Mouse (Mus musculus) mouse trophoblast stem cell (cell line): ENCODE measurements around the gene Sox10.

Experiments
- in situ Hi-C, 2 experiments: fragments of 300-500 bp; cut with MseI, MboI; formaldehyde crosslinking; loops; 2 replicates in 1 of 2; 3 replicates in 1 of 2; pipeline ENCODE4 v1.15.1; 2025

Sox10 gene

GRCm38 (mm10) chr15:79123751-79124150 lies 41.3 kb downstream of the Sox10 start:
- in situ Hi-C loops, result no loop called here

DNA sequence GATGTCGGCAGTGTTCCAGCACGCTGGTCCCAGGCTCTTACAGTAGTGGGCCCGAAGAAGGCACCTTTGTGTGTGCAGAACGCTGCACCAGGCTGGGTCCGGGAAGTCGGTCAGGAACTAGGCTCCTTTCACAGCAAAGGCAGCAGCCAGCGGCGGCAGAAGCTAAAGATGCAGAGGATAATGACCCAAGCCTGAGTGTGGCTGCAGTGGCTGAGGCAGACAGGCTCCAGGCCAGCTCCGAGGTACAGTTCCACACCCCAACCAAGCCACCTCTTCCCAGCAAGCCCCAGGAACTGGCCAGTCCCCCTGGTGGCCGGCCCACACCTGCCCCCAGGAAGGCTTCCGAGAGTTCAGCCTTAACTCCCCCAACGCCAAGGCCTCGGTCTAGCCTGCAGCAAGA lies 42.5 kb downstream of the Sox10 start:
- in situ Hi-C loops, result no loop called here

- in situ Hi-C loops, result no loop called here
Observed at GRCm38 (mm10) chr15:79122119-79122518, 42.9 kb downstream of the Sox10 start.

- in situ Hi-C loops, result no loop called here
Observed at GRCm38 (mm10) chr15:79119491-79119890, 45.5 kb downstream of the Sox10 start.

- in situ Hi-C loops, result no loop called here
Observed at GRCm38 (mm10) chr15:79115276-79115675, 49.8 kb downstream of the Sox10 start.

GRCm38 (mm10) chr15:79111774-79112173 lies 53.3 kb downstream of the Sox10 start:
- in situ Hi-C loops, result no loop called here

- in situ Hi-C loops, result no loop called here
Observed at GRCm38 (mm10) chr15:79110528-79110927, 54.5 kb downstream of the Sox10 start.

- in situ Hi-C loops, result no loop called here
Observed at GRCm38 (mm10) chr15:79110031-79110430, 55.0 kb downstream of the Sox10 start.

- in situ Hi-C loops, result no loop called here
Observed at GRCm38 (mm10) chr15:79109321-79109934, 55.6 kb downstream of the Sox10 start.

- in situ Hi-C loops, result no loop called here
Observed at GRCm38 (mm10) chr15:79108421-79109320, 56.4 kb downstream of the Sox10 start, which contains the start of gene Micall1. Micall1 (plus strand) TSS chr15:79108898.

DNA sequence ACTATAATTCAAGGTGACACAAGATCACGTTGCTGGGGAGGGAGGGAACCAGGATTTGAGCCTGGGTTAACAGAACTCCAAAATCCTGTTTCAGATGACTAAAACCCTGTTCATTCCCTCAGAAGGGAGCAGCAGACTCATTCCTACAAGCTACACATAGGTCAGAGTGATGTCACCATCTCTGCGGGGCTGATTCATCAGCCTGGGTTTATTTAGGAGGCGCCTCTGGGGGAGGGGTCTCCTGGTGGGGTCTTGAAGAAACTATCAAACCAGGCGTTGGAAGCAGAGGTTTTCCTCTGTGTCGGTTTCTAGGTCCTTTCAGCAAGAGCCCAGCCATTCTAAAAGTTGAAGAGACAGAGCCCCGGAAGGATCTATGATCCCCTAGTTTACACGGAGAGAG lies 57.1 kb downstream of the Sox10 start:
- in situ Hi-C loops, result no loop called here

- in situ Hi-C loops, result no loop called here
Observed at GRCm38 (mm10) chr15:79105804-79106203, 59.2 kb downstream of the Sox10 start.
